Mouse (Mus musculus) testis, postnatal 14 days (tissue): ENCODE measurements at regions not wholly inside any gene's neighbourhood (a gene's known extent, or its start where the extent isn't known, plus 50 kb on each side); places are given as distances from the start of the nearest gene placed in this dataset.

Experiments used
- DNase-seq: peaks from one replicate; pipeline ENCODE4 v3.0.0; 2021; ENCODE audit warnings: low spot score

DNA sequence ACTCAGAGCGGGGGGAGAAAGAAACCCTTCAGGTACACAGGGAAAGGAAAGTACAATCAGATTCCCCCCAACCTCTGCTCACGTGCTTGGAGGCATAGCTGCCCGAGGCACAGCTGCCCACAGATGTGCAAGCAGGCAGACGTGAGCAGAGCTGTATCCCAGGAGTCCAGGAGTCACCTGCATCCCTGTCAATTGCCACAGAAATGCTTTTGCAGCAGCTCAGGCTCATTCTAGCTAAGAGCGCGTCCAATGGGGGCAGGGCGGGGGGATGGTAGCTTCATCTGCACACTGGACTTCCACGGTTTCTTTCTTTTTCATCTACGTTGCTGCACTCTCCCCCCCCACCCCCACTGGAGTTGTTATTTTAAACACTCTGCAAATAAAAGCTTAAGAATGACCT, 66.0 kb upstream of the Fat4 start:
- no peak for DNase-seq

DNA sequence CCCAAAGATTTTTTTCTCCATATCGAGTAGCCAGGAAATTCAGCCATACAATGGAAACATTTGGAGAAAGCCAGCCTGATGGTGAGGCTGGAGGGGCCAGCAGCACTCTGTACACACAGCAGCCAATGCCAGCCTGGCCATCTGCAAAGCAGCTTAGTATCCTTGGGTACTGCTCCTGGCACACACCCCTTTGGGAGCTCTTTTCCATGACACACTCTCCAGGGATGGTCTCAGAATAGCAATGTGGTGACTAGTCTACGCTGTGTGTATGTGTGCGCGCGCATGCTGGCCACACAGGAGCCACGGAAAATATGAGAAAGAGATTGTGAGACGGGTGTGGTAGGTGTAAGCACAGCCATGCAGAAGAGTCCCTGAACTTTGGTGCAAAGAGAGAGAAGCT, 66.4 kb upstream of the Fat4 start:
- DNase-seq: no peak

DNA sequence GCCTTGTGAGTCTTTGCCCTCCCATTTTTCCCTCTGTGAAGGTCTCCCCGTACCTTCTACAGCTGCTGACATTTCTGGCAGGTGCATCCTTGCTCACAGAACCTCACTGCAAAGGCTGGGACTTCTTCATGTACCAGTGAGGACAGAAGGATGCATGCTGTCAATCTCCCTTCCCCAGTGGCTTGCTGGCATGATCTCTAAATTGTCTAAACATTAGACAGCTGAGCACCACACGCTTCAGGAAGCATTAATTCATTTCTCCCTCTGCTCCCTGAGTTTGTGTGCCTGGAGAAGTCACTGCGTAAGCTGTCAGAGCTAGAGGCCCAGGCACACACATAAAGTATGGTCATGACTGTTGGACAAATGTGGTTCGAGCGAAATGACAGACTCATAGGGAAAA, 69.1 kb upstream of the Fat4 start:
- DNase-seq: no peak

GRCm38 (mm10) chr3:38812457-38812856, 74.3 kb upstream of the Fat4 start:
- DNase-seq: no peak

- DNase-seq: no peak
Measured at GRCm38 (mm10) chr3:38811635-38812034, 75.1 kb upstream of the Fat4 start.

- no peak for DNase-seq
Measured at GRCm38 (mm10) chr3:38806469-38807055, 80.2 kb upstream of the Fat4 start.

DNA sequence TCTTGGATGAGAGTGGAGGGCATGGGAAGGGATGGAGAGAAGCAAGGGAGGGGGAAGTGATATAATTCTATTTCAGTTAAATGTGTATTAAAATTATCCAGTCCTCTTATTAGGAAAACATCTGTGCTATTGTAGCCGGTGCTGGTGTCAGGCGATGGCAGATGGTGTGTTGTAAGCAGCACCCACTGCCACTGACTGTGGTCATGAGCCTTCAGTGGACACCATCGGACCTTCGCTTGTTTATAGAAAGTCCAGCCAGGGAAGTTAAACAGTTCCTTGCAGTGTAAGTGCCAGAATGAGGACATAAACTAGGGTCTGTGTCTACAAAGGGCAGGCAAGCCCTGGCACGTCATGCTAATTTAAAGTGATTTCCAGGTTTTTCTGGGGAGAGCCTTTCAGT, 80.7 kb upstream of the Fat4 start:
- DNase-seq: no peak

DNA sequence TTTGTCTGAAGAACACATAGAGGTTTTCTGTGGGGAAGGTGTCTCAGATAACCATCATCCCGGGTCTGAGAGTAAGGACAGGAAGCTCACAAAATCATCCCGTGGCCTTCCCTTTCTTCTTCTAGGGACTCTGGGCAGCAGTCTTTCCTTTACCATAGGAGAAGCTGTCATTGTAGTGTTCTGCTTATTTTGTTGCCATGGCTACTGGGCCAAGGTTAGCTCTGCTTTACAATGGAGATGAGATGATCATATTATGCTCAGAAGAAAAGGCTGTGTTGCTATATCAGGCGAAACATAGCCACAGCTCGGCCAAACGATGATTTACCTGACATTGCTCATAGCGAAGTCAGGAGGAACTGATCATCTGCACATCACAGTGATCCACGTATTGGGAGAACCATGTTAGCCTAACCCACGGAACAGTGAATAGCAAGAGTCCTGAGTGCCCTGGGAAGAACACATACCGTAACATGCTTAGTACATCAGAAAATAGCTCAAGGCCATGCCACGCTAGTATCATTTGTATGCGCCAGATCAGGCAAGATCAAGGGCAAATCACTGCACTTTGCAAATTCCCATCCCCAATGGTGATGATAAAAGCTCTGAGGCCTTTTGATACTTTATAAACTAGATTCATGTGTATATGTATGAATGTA, 91.0 kb upstream of the Fat4 start:
- no peak for DNase-seq

DNA sequence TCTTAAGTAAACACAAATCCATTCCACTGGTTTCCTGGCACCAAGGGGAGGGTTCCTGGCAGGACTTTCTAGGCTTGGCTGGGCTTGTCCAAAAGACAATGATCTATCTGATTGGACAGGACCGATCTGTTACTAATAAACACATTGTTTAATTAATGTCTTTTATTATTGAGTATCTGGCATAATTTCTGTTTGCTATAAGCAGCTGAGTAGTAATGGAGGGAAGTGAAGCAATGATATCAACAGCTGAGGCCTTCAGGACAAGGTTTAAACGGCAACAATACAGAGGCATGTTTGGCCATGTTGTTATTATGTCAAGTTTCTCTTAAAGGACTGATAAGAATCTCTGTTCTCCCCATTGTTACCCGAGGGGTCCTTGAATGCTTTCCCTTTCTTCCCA, 93.5 kb upstream of the Fat4 start:
- DNase-seq: no peak

- no peak for DNase-seq
Measured at GRCm38 (mm10) chr3:38788751-38789150, 98.0 kb upstream of the Fat4 start.

GRCm38 (mm10) chr3:38783711-38784110, 103.0 kb upstream of the Fat4 start:
- DNase-seq: no peak

DNA sequence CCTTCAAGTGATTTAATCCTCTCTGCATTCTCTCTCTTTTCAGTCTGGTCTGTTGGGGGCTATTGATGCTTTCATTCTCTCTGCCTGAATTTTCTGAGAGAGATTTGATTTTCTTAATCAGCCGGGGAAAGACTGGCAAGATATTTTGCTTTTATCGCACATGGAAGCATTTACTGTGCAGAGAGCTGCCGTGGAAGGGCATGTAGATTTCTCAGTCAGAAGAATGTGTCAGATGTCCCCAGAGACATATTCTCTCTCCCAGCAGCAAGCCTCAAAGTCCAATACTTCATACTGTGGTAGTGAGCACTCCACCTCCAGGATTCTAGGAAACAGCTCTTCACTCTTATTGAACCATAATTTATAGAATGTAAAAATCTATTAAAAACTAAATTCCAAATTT, 103.7 kb upstream of the Fat4 start:
- DNase-seq: no peak

GRCm38 (mm10) chr3:38776743-38777366, 109.9 kb upstream of the Fat4 start:
- no peak for DNase-seq

DNA sequence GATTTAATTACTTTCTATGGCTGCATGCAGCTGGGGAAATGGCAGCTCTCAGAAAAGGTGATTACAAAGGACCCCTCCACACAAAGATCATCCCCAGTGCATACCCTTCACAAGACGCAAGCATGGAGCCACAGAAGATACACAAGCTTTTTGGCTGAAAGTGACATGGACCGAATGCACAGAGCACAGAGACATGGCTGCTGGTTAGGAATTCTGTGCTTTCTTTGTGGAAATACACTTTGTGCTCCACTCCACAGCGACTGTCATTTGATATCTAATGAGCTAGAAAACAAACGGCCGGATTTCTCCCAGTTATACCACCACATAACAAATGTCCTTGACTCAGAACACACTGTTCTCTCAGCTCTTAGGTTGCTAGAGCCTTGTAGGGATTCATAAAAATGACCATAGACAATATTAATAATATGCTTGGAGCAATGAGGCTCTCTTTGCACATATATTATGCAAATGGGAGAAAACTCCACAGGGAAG, 132.1 kb upstream of the Fat4 start:
- DNase-seq: peak; percentile 20

DNA sequence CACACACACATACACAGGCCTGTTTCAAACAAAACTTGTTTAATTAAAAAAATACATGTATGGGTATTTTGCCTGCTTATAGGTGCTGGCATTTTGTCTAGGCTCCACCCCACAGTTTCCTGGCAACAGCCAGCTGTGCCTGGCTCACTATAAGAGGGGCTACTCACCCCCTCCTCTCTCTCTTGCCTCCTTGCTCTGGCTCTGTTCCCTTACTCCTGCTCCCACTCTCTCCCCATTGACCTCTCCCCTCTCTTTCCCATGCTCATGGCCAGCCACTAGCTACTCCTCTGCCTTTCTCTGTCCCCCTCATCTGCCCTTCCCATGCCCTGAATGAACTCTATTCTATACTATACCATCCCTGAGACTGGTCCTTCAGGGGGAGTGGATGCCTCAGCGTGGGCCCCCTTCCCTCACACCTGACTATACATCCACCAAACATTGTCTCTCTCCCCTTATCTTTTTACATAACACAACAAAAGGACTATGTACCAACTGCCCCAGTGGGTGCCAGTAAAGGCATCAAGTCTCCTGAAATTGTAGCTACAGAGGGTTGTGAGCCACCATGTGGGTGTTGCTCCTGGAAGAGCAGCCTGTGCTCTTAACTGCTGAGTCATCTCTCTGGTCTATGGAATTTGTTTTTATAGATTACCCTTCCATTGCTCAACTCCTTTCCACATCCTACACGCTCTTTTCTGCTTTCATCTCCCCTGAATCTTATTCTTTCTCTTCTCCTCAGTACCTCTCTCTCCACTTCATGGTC, 133.1 kb upstream of the Fat4 start:
- DNase-seq: no peak

- DNase-seq: no peak
Measured at GRCm38 (mm10) chr3:38742155-38742554, 144.6 kb upstream of the Fat4 start.

DNA sequence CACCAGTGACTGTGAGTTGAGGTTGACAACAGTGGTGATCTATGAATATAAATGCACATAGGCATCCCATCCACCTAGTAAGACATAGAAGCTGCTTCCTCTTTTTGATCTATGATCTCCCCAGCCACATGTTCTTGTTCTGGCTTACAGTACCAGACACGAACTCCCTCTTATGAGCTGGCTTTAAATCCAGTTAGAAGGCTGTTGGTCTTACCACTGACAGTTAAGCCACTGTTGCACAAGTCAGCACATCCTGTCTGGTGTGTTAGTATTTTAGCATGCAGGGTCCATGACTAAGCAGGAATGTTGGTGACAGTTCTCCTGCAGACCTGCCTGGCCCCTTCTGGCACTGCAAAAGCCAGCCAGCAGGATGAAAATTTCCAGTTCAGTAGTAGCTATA, 164.1 kb upstream of the Fat4 start:
- DNase-seq: no peak

DNA sequence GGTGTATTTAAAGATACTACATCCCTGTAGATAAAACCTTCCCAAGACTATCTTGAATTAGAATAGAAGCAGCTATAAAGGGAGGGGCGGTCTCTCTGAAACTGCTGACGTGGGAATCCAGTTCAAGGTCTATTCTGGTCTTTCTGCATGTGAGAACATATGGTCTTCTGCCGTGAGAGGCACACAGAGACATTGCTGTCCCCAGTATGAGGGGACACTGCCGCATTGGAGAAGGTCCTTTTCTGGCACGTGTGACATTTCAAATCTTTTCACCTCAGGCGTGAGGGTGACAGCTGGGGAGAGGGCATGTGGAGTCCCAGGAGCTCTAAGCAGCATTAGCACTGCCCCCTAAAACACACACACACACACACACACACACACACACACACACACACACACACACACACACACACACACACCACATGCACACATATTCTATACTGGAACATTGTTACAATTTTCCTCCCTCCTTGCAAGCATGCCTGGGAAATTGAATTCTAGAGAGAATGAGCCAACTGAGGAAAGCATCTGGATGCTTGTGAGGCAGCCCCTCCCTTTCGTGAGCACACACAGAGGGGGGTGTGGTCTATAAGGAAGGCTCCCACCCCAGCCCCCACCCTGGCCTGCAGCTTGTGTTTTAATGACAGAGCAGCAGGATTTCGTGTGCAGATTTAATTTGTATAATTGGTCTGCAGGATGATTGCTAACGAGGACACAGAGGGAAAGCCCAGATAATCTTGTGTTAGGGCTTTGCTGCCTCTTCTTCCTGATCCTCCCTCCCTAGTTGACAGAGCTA, 174.5 kb upstream of the Fat4 start:
- no peak for DNase-seq

GRCm38 (mm10) chr3:38711229-38711628, 175.5 kb upstream of the Fat4 start:
- no peak for DNase-seq

DNA sequence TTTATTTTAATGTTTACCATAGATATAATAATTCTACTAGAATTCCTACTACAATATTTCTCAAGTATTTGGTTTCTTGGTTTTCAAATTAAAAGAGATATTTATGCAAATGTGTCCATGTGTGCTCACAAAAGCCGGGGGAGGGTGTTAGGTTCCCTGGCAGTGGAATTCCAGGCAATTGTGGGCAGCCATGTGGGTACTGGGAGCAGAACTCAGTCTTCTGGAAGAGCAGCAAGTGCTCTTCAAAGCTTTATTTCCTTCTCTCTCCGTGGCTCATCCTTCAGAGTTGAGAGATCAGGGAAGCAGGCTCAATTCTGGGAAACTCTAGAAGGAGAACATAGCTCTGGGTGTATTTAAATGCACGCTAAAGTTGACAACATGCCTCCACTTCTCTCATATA, 178.8 kb upstream of the Fat4 start:
- no peak for DNase-seq

DNA sequence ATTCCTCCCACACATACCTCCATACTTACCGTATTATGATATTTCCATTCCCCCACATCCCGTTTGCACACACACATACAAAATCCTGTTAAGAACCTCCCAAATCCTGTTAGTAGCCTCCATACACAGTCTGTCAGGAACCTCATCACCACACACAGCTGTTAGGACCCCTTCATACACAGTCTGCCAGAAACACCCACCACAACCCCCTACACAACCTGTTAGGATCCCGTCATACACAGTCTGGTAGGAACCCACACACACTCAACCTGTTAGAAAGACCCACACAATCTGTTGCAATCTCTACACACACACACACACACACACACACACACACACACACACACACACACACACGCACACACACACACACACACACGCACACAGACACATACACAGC, 187.5 kb upstream of the Fat4 start:
- DNase-seq: no peak

- peak; percentile 57 for DNase-seq
Measured at GRCm38 (mm10) chr3:38697871-38698270, 188.9 kb upstream of the Fat4 start.
